23 mouse cellular contexts compared by ENCODE assay signal in the genomic region with DNA sequence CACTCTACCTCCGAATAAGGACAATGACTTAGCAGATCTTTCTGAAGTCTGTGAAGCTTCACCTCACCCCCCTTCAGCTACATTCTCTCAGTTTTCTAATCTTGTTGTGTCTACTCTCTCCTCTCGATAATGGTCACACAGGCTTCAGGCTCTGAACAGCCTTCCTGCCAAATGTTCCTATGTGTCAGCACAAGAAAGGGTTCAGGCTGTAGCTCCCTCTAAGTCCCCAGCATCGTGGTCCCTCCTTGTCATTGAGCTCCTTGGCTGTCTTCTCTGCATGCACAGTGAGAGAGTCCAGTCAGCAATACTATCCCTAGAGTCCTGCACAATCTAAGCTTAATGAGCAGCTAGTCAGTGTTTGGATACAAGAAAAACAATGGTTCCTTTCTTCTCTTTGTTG.
"Had no signal": no experiment of that assay in that cellular context is flagged by ENCODE, and none has a peak within 500 bp of the region (broad histone marks: within the 10 kb centered on the region; RNA-seq: fewer than 3 reads in every experiment).

No protein-coding gene starts in this region.

- H3K4me3 ChIP-seq: heart, embryonic 13.5 days; heart, embryonic 15.5 days; hindbrain, embryonic 13.5 days; hindbrain, embryonic 15.5 days; layer of hippocampus, adult 2 months; left cerebral cortex, adult 2 months; limb, embryonic 10.5 days; limb, embryonic 12.5 days; liver, embryonic 13.5 days; liver, embryonic 15.5 days had no signal

- DNase-seq: gastrocnemius, postnatal 14 days; gastrocnemius, postnatal 36 days; heart, adult 18-20 months; heart, postnatal 10 days; kidney, adult 18-20 months; kidney, adult 8-10 months; kidney, postnatal 10 days; kidney, postnatal 25 days; kidney, postnatal 4 days; liver; liver, embryonic 13.5 days had no signal

- ATAC-seq: hindbrain, postnatal 0 days; intestine, postnatal 0 days had no signal

- H3K36me3 ChIP-seq: heart, embryonic 13.5 days; heart, embryonic 15.5 days; hindbrain, embryonic 13.5 days; hindbrain, embryonic 15.5 days; limb, embryonic 10.5 days; limb, embryonic 12.5 days; liver, embryonic 13.5 days; liver, embryonic 15.5 days had no signal

- H3K9ac ChIP-seq: heart, embryonic 13.5 days; heart, embryonic 15.5 days; hindbrain, embryonic 13.5 days; hindbrain, embryonic 15.5 days; limb, embryonic 12.5 days; liver, embryonic 13.5 days; liver, embryonic 15.5 days had no signal

- H3K4me1 ChIP-seq: limb, embryonic 12.5 days had no signal

- H3K27ac ChIP-seq: heart, embryonic 13.5 days; heart, embryonic 15.5 days; hindbrain, embryonic 13.5 days; hindbrain, embryonic 15.5 days; hindbrain, postnatal 0 days; layer of hippocampus, adult 2 months; left cerebral cortex, adult 2 months; limb, embryonic 10.5 days; limb, embryonic 12.5 days; liver, embryonic 13.5 days; liver, embryonic 15.5 days had no signal

- H3K4me2 ChIP-seq: heart, embryonic 13.5 days; heart, embryonic 15.5 days; hindbrain, embryonic 13.5 days; hindbrain, embryonic 15.5 days; limb, embryonic 12.5 days; liver, embryonic 11.5 days; liver, embryonic 13.5 days; liver, embryonic 15.5 days had no signal

- H3K9me3 ChIP-seq: heart, embryonic 13.5 days; heart, embryonic 15.5 days; hindbrain, embryonic 13.5 days; hindbrain, embryonic 15.5 days; limb, embryonic 10.5 days; limb, embryonic 12.5 days; liver, embryonic 13.5 days; liver, embryonic 15.5 days had no signal

- H3K27me3 ChIP-seq: heart, embryonic 13.5 days; heart, embryonic 15.5 days; hindbrain, embryonic 15.5 days; limb, embryonic 12.5 days; liver, embryonic 13.5 days; liver, embryonic 15.5 days had no signal
